Mouse (Mus musculus): ENCODE results near the gene Hacd2.
A peak's percentile ranks its signal among the peaks of the same experiment; 100 is the strongest.

The Hacd2 gene

DNA sequence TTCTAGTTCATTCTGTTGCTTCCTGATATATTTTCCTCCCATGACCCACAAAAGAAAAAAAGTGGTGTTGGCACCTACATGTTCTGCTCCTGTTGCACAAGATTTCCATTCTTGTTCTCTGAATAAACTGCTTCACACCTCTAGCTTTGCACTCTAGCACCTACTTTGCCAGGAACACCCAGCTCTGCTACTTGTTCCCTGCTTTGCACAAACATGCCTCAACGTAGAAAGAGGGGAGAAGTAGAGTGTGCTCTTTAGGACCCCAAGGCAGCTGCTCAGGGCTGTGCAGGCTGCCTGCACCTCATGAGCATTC is 32.9 kb downstream of the Hacd2 start:
- DNase-seq (ENCODE audit: low spot score in 2 of 2) = no peak

DNA sequence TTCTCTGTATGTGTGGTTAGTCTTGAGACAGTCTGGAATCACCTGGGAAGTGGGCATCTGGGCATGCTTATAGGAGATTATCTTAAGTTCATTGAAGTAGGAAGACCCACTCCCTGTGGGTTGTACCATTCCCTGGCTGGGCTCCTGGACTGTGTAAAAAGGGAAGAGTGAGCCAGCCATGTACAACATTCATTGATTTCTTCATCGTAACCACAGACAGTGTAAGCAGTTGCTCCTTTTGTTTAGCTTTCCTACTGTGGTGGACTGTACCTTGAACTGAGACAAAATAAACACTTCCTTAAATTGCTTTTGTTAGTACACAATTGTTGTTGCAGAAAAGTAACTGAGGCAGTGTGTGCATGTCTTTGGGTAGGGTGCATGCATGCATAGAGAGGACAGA is 33.6 kb downstream of the Hacd2 start:
- DNase-seq (ENCODE audit: low spot score in 2 of 2) = no peak

DNA sequence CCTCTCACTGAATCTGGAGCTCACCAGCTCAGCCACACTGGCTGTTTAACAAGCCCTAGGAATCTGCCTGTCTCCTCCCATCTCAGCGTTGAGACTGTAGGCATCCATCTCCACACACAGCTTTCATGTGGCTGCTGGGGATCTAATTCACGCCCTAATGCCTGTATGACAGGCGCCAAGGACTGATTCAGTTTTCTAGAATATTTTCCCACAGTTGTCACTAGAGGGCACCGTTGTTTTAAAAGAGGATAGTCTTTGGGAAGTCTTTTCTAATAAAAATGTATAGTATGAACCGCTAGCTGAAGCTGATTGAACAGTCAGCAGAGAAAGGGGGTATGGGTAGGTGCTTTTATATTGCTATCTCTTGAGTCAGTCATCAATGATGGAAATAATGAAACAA is 34.1 kb downstream of the Hacd2 start:
- no peak for DNase-seq (ENCODE audit: low spot score in 2 of 2)

DNA sequence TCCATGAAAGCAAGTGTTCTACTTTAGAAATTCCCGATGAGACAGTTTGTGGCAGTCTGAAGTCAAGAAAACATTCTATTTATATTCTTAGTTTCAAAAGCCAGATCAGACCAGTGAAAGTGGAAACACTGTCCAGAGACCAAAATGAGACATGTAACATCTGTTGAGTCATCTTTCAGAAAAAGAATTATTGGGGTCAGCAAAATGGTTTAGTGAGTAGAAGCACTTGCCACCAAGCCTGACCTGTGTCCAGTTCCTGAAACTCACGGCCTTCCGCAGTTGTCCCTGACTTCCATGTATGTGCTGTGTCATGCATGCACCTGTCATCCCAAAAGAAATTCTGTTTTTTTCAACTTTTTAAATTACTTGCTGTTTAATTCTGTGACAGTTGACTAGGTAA is 34.6 kb downstream of the Hacd2 start:
- DNase-seq (ENCODE audit: low spot score in 2 of 2) = no peak

DNA sequence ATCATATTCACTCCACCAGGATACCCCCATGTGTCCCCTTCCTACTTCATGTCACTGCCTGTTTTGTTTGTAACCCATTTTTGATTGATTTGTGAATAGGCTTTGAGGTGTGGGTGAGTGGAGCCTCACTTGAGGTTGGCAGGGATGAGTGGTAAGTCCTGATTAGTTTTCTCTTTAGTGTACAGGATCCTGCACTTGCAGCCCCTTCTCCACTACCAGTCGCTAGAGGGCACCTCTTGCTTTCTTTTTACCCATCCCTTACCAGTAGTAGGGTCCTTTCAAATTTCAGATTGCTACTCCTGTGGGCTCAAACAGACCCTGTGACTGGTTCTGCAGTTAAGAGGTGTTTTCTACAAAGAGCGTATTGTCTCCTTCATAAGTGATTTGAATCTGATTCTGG is 38.8 kb downstream of the Hacd2 start:
- peak in 1 of 2 experiments; percentile 4 for DNase-seq (ENCODE audit: low spot score in 2 of 2)

GRCm38 (mm10) chr16:35065724-35066123 is 43.5 kb downstream of the Hacd2 start:
- DNase-seq (ENCODE audit: low spot score in 2 of 2) = no peak

DNA sequence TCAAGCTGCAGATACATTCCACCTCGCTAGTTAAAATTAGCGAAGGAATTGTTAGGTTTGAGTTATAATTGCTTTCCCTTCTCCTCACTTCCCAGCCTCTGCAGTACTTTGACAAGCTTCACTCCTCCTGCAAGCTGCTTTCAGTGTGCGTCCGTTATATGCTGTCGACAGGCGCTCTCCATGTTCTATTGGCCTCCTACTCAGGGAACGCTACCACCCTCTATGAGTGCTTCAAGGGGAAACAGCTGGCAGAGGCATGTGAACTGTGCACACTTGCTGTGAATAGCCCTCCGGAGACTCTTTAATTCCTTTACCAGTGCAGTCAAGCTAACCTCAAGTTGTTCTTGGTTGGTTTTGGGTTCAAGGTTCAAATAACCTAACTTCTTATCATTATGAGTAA is 44.9 kb downstream of the Hacd2 start:
- no peak for DNase-seq (ENCODE audit: low spot score in 2 of 2)

DNA sequence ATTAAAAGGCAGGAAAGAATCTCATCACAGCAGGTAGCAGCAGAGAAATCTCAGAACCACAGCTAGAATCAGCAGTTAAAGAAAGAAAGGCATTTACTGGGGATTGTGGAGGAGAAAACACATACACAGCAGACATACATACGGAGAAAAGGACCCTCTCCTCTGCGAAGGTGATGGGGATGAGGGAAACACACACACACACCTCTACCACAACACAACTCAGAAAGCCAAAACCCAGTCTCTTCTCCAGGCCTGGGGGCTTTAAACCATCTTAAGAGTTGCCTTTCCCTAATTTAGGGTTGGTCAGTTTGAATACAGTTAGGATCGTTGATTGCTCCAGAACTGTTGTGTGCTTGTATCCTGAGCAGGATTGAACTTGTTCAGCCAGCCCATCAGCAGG is 45.4 kb downstream of the Hacd2 start:
- no peak for DNase-seq (ENCODE audit: low spot score in 2 of 2)

GRCm38 (mm10) chr16:35068886-35069285 is 46.7 kb downstream of the Hacd2 start:
- no peak for DNase-seq (ENCODE audit: low spot score in 2 of 2)

DNA sequence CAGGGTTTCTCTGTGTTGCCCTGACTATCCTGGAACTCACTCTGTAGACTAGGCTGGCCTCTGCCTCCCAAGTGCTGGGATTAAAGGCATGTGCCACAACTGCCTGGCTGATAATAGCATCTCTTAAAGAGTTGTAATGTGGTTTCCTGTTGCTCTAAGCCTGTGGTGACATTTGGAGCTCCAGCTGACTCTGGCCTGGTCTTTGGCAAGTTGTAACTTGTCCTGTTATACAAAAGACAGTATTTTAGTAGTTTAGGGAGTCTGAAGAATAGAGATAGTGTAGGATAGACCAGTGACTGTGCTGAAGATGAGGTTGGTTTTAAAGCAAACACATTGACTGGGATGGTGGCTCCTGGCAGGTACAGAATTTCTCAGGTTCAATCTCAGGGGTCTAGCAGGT is 52.2 kb downstream of the Hacd2 start:
- no peak for DNase-seq (ENCODE audit: low spot score in 2 of 2)

DNA sequence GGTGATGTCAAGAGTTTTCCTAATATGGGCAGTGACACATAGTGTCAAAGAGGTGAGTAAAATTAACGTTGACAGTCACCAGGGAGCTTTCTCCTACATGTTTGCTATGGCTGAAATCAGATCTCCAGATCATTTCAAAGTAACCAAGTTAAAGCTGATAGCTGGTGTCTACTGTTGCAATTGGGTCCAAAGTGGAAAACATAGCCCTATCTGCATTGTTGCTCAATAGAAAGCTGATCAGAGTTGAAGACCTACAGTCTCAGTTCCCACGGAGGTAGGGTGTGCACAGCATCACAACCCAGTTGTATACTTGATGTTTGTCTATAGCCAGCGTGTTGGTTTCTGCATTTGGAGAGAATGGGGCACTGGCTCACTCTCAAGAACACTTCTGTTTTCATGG is 53.4 kb downstream of the Hacd2 start:
- no peak for DNase-seq (ENCODE audit: low spot score in 2 of 2)

DNA sequence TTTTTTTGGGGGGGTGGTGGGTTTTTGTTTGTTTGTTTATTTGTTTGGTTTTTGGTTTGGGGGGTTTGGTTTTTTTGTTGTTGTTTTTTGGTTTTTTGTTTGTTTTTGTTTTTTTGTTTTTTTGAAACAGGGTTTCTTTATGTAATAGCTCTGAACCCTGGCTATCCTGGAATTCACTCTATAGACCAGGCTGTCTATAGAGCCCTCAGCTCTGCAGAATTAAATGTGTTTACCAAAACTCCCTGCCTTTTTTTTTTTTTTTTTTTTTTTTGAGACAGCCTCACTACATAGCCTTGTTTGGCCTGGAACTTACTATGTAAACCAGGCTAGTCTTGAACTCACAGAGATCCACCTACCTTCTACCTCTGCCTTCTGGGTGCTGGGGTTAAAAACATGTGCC is 71.3 kb downstream of the Hacd2 start:
- no peak for DNase-seq (ENCODE audit: low spot score in 2 of 2)

- DNase-seq (ENCODE audit: low spot score in 2 of 2) = no peak
Observed at GRCm38 (mm10) chr16:35097870-35098530, 75.8 kb downstream of the Hacd2 start.

GRCm38 (mm10) chr16:35101751-35102420 is 79.7 kb downstream of the Hacd2 start:
- no peak for DNase-seq (ENCODE audit: low spot score in 2 of 2)

DNA sequence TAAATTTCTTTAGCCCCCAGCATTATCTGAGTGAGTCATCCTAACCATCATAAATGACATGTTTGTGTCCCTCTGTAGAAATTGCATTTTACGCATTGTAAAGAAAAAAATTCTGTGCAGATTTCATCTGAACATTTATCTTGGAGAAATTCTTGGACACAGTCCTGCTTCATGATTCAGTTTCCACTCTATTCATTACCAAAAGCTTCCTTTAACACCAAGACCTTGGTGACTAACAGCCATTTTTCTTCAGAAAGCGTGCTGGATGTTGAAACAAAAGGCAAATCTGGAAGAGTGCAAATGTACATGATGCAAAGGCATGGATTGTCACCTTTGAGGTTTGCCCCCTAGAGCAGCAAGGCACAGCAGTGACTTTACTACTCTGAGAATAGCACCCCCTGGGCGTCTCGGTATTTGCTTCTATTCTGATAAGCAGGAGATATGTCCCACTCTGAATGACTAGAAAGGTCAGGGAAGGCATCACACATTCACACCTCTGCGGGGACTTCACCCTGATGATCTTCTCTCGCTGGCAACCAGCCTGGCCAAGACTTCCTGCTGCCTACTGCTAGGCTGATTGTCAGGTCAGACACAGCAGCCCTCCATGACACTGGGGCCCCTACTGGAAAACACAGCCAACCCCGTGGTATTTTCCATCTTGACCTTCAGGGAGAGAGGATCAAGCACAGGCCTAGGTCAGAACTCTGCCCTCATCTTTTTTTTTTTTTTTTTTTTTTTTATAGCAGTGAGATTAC is 80.8 kb downstream of the Hacd2 start:
- no peak for DNase-seq (ENCODE audit: low spot score in 2 of 2)

DNA sequence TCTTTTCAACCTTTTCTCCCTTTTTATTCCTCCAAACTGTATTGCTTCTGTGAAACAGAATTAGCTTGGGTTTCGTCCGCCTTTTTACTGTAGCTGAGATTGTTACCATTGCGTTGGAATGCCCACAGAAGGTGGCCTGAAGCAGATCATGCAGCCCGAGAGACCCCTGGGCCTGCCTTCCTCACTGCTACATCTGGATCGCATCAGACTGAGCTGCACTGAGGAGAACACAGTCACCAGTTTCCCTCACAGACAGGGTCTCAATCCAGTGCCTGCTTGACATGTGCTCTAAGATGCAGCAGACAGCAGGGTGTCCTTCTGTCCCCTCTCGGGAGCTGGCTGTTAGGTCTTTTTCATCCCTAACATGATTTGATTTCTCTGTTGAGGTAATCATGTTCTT is 85.8 kb downstream of the Hacd2 start:
- DNase-seq (ENCODE audit: low spot score in 2 of 2) = no peak

- no peak for DNase-seq (ENCODE audit: low spot score in 2 of 2)
Observed at GRCm38 (mm10) chr16:35109156-35109555, 86.9 kb downstream of the Hacd2 start.

DNA sequence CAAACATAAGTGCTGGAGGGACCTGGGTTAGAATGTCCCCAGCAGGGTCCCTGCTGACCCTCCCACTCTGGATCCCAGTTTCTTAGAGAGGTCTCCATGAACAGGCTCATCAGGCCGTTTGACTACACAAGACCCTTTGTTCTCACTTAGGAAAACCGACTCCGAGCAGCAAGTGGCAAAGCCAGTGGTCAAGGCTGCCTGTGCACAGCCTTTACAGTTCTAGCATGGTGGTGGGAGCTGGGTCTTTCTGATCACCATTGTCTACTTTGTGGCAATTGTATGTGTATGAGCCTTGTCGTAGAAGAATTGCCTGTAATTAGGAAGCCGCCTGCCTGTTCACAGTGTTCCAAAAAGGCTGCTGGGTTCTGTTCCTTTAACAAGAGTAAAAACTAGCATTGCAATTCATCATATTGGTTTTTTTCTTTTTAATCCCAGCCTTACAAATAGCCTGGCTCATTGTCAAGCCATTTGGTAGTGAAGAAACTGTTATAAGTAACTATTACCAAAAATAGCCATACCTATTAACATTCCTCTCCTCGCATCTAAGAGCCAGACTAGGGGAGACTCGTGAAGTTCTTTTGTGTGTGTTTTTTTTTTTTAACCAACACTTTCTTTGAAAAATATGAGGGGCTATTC is 87.5 kb downstream of the Hacd2 start:
- DNase-seq (ENCODE audit: low spot score in 2 of 2) = no peak

DNA sequence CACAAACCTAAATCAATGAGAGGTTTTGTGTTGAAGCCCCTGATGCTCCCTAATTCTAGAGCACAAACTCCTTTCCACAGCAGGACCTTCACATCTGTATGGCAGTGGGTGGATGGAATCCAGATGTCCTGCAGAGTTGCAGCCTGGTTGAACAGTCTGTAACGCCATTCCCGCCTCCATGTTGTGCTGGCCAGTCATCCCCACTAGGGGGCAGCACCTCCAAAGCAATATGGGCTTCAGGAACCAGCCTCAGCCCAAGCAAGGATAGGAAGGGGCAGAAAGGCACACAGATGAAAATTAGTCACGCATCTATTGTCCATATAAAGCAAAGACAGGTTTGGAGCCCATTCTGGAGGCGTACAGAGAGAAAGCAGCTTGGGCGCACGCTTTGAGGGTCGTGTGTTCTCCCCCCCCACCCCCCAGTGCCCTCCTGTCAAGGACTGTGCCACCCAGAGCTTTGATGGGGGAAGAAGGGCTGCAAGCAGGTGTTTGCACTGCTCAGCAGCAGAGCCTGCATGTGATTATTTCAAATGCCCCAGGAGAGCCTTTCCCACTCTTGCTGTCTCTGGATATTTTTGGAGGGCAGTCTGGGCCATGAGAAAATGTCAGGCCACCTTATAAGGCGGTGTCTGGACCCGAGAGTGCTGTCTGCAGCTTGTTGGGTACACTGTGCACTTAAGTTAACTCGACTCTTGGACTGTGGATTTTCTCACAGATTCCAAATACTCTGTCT is 88.3 kb downstream of the Hacd2 start:
- peak; percentile 18 to 59 for DNase-seq (ENCODE audit: low spot score in 2 of 2)

- DNase-seq (ENCODE audit: low spot score in 2 of 2) = no peak
Observed at GRCm38 (mm10) chr16:35111143-35111620, 89.0 kb downstream of the Hacd2 start.

- DNase-seq (ENCODE audit: low spot score in 2 of 2) = no peak
Observed at GRCm38 (mm10) chr16:35113496-35113895, 91.3 kb downstream of the Hacd2 start.
